Mouse (Mus musculus) thymus, adult 18-20 months (tissue): ENCODE data around the gene BC035947.
A peak's percentile ranks its signal among the peaks of the same experiment; 100 is the strongest.
"Not testable (repeated sequence)": the region's sequence is repeated elsewhere in the genome, so short reads cannot be mapped to it uniquely, and the experiment has no call there.

Experiments
- DNase-seq, 2 experiments: peaks; one replicate each; pipeline ENCODE4 v3.0.0; 2022; ENCODE audit warnings: mixed read lengths in 2 of 2

The BC035947 gene

GRCm38 (mm10) chr1:78511621-78512160, at the start of gene BC035947:
Gene BC035947, minus strand, starts transcription at chr1:78512158.
- no peak for DNase-seq

- no peak for DNase-seq
Observed at GRCm38 (mm10) chr1:78554012-78554666, 42.2 kb upstream of the BC035947 start.

GRCm38 (mm10) chr1:78548961-78549360, 37.0 kb upstream of the BC035947 start:
- no peak for DNase-seq

- no peak for DNase-seq
Observed at GRCm38 (mm10) chr1:78546258-78546657, 34.3 kb upstream of the BC035947 start.

- DNase-seq: not testable (repeated sequence)
Observed at GRCm38 (mm10) chr1:78543631-78544030, 31.7 kb upstream of the BC035947 start.

GRCm38 (mm10) chr1:78539166-78539565, 27.2 kb upstream of the BC035947 start:
- DNase-seq: no peak

- DNase-seq: peak in 1 of 2 experiments; percentile 11
Observed at GRCm38 (mm10) chr1:78538396-78538795, 26.4 kb upstream of the BC035947 start.

GRCm38 (mm10) chr1:78537494-78538010, 25.6 kb upstream of the BC035947 start:
- peak; percentile 78 to 84 for DNase-seq

GRCm38 (mm10) chr1:78536310-78537164, 24.6 kb upstream of the BC035947 start:
- peak; percentile 66 to 69 for DNase-seq

- no peak for DNase-seq
Observed at GRCm38 (mm10) chr1:78534428-78535150, 22.6 kb upstream of the BC035947 start.

- no peak for DNase-seq
Observed at GRCm38 (mm10) chr1:78532184-78532800, 20.3 kb upstream of the BC035947 start.

GRCm38 (mm10) chr1:78530500-78531215, 18.7 kb upstream of the BC035947 start:
- DNase-seq: no peak

GRCm38 (mm10) chr1:78529011-78529410, 17.1 kb upstream of the BC035947 start:
- no peak for DNase-seq

- DNase-seq: no peak
Observed at GRCm38 (mm10) chr1:78528356-78528755, 16.4 kb upstream of the BC035947 start.

- DNase-seq: no peak
Observed at GRCm38 (mm10) chr1:78525189-78525886, 13.4 kb upstream of the BC035947 start.

- no peak for DNase-seq
Observed at GRCm38 (mm10) chr1:78518907-78519306, 6.9 kb upstream of the BC035947 start.

- no peak for DNase-seq
Observed at GRCm38 (mm10) chr1:78512756-78513155, 798 bp upstream of the BC035947 start.

GRCm38 (mm10) chr1:78510862-78511261, 1.1 kb downstream of the BC035947 start, which contains the start of gene Mogat1:
Gene Mogat1, plus strand, starts transcription at chr1:78510991.
- DNase-seq: no peak

- DNase-seq: no peak
Observed at GRCm38 (mm10) chr1:78507137-78507536, 4.8 kb downstream of the BC035947 start.

- DNase-seq: no peak
Observed at GRCm38 (mm10) chr1:78502527-78502926, 9.4 kb downstream of the BC035947 start.

- DNase-seq: not testable (repeated sequence)
Observed at GRCm38 (mm10) chr1:78501856-78502255, 10.1 kb downstream of the BC035947 start.
